Mouse (Mus musculus): ENCODE results near the gene Hes2. TPM values are rescaled to one million over a fixed set of nuclear protein-coding genes. Genes with fewer than 3 reads are reported as not detected.

Hes2 gene
- 5.4 and 6.2 TPM in 2 replicates for polyA plus RNA-seq (2012; rRNA removed)

GRCm38 (mm10) chr4:152158585-152159284 is at the start of gene Hes2:
Gene Hes2, plus strand, starts transcription at chr4:152158867.
- DNase-seq, result no peak
- WGBS, result 4% methylated on average over 35 of the region's 35 CpGs
- H3K4me3 ChIP-seq (replicated peaks; ENCODE audit: extremely low read depth, low read depth, low read length), result peak within 1 kb of the TSS; percentile 1
- peaks cover 6% of the 10 kb centered on the region; the same call in 1 of the 2 replicates for H3K4me1 ChIP-seq (ENCODE audit: control insufficient read depth, insufficient read depth, low read length)
- TF ChIP-seq CTCF (IDR thresholded peaks at IDR 0.05; ENCODE audit: insufficient read depth, low read length), result no peak
- TF ChIP-seq POLR2A (IDR thresholded peaks at IDR 0.05; ENCODE audit: borderline replicate concordance, extremely low read depth, low read depth, low read length), result no peak

- TF ChIP-seq POLR2A (IDR thresholded peaks at IDR 0.05; ENCODE audit: borderline replicate concordance, extremely low read depth, low read depth, low read length) (no peak), CTCF (IDR thresholded peaks at IDR 0.05; ENCODE audit: insufficient read depth, low read length) (no peak)
- WGBS, result 40% methylated on average over 3 of the region's 3 CpGs
- no peak for DNase-seq
Measured at GRCm38 (mm10) chr4:152109509-152109908, 49.2 kb upstream of the Hes2 start.

GRCm38 (mm10) chr4:152110689-152111088 is 48.0 kb upstream of the Hes2 start:
- 91% methylated on average over 4 of the region's 4 CpGs for WGBS
- Histone ChIP-seq H3K4me3 (replicated peaks; ENCODE audit: extremely low read depth, low read depth, low read length) (no peak overlapping the region), H3K4me1 (ENCODE audit: control insufficient read depth, insufficient read depth, low read length) (peaks cover 4% of the 10 kb centered on the region; the same call in 1 of the 2 replicates)
- TF ChIP-seq CTCF (IDR thresholded peaks at IDR 0.05; ENCODE audit: insufficient read depth, low read length) (no peak), POLR2A (IDR thresholded peaks at IDR 0.05; ENCODE audit: borderline replicate concordance, extremely low read depth, low read depth, low read length) (no peak)
- DNase-seq, result no peak

More at GRCm38 (mm10) chr4:152109509-152109908, 49.2 kb upstream of the Hes2 start:
- Histone ChIP-seq H3K4me3 (replicated peaks; ENCODE audit: extremely low read depth, low read depth, low read length) (no peak overlapping the region), H3K4me1 (ENCODE audit: control insufficient read depth, insufficient read depth, low read length) (no peaks in the 10 kb centered on the region)

GRCm38 (mm10) chr4:152112329-152112728 is 46.3 kb upstream of the Hes2 start:
- Histone ChIP-seq H3K4me1 (ENCODE audit: control insufficient read depth, insufficient read depth, low read length) (peaks cover 4% of the 10 kb centered on the region; the same call in 1 of the 2 replicates), H3K4me3 (replicated peaks; ENCODE audit: extremely low read depth, low read depth, low read length) (no peak overlapping the region)
- WGBS, result 86% methylated on average over 9 of the region's 9 CpGs
- TF ChIP-seq POLR2A (IDR thresholded peaks at IDR 0.05; ENCODE audit: borderline replicate concordance, extremely low read depth, low read depth, low read length) (no peak), CTCF (IDR thresholded peaks at IDR 0.05; ENCODE audit: insufficient read depth, low read length) (no peak)
- DNase-seq, result no peak

- 86% methylated on average over 16 of the region's 16 CpGs for WGBS
- TF ChIP-seq POLR2A (IDR thresholded peaks at IDR 0.05; ENCODE audit: borderline replicate concordance, extremely low read depth, low read depth, low read length) (no peak), CTCF (IDR thresholded peaks at IDR 0.05; ENCODE audit: insufficient read depth, low read length) (no peak)
- peaks cover 4% of the 10 kb centered on the region; the same call in 1 of the 2 replicates for H3K4me1 ChIP-seq (ENCODE audit: control insufficient read depth, insufficient read depth, low read length)
- no peak for DNase-seq
- no peak overlapping the region for H3K4me3 ChIP-seq (replicated peaks; ENCODE audit: extremely low read depth, low read depth, low read length)
Measured at GRCm38 (mm10) chr4:152114080-152114479, 44.6 kb upstream of the Hes2 start.

- 17% methylated on average over 30 of the region's 30 CpGs for WGBS
- Histone ChIP-seq H3K4me1 (ENCODE audit: control insufficient read depth, insufficient read depth, low read length) (peaks cover 12% of the 10 kb centered on the region; the same call in 1 of the 2 replicates), H3K4me3 (replicated peaks; ENCODE audit: extremely low read depth, low read depth, low read length) (no peak within 1 kb of the TSS)
- no peak for TF ChIP-seq POLR2A (IDR thresholded peaks at IDR 0.05; ENCODE audit: borderline replicate concordance, extremely low read depth, low read depth, low read length)
- no peak for TF ChIP-seq CTCF (IDR thresholded peaks at IDR 0.05; ENCODE audit: insufficient read depth, low read length)
- DNase-seq, result no peak
Measured at GRCm38 (mm10) chr4:152115921-152116612, 42.6 kb upstream of the Hes2 start, which contains the start of gene Tnfrsf25. Gene Tnfrsf25, plus strand, starts transcription at chr4:152115934.

GRCm38 (mm10) chr4:152117538-152117937 is 41.1 kb upstream of the Hes2 start:
- no peak for DNase-seq
- Histone ChIP-seq H3K4me1 (ENCODE audit: control insufficient read depth, insufficient read depth, low read length) (peaks cover 13% of the 10 kb centered on the region; the same call in 1 of the 2 replicates), H3K4me3 (replicated peaks; ENCODE audit: extremely low read depth, low read depth, low read length) (no peak overlapping the region)
- no peak for TF ChIP-seq POLR2A (IDR thresholded peaks at IDR 0.05; ENCODE audit: borderline replicate concordance, extremely low read depth, low read depth, low read length)
- 70% methylated on average over 9 of the region's 9 CpGs for WGBS

GRCm38 (mm10) chr4:152119396-152120292 is 39.0 kb upstream of the Hes2 start:
- Histone ChIP-seq H3K4me1 (ENCODE audit: control insufficient read depth, insufficient read depth, low read length) (peaks cover 13% of the 10 kb centered on the region; the same call in 1 of the 2 replicates), H3K4me3 (replicated peaks; ENCODE audit: extremely low read depth, low read depth, low read length) (no peak overlapping the region)
- TF ChIP-seq POLR2A (IDR thresholded peaks at IDR 0.05; ENCODE audit: borderline replicate concordance, extremely low read depth, low read depth, low read length), result no peak
- peak; percentile 30; the same call in 1 of the 2 replicates for TF ChIP-seq CTCF (IDR thresholded peaks at IDR 0.05; ENCODE audit: insufficient read depth, low read length)
- WGBS, result 35% methylated on average over 39 of the region's 39 CpGs
- no peak for DNase-seq

Data from lung, adult 2 months (tissue).